Mouse (Mus musculus): ENCODE data around the gene Six3. TPM values are rescaled to one million over a fixed set of nuclear protein-coding genes. Genes with fewer than 3 reads are reported as not detected.

The Six3 gene
- total RNA-seq (2021) = under 1 TPM in 1 of 2 experiments, not detected in 1; 0.25 TPM

- DNase-seq (ENCODE audit: extremely low spot score in 1 of 2, low spot score in 1 of 2) = no peak
Observed at GRCm38 (mm10) chr17:85613266-85613860, at the start of gene Six3. TSS of gene Six3 (plus strand) at chr17:85613608.

DNA sequence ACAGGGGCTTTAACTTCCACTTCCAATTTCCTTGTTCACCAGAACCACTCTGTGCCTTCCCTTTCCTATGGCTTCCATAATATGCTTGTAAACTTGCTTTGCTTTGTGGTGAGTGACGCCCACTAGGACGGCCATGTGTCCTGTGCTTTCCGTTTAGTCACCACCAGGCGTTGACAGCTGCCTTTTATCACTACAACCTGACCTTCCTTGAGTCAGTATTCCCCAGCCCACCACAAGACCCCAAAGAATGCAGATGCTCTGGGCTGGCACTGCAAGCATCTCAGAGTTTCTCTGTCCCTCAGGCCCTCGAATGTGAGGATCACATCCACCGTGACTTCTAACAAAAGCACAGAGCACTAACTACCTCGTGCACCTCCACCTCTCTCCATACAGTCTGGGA, 49.3 kb upstream of the Six3 start:
- no peak for DNase-seq (ENCODE audit: extremely low spot score in 1 of 2, low spot score in 1 of 2)

GRCm38 (mm10) chr17:85574023-85574422, 39.4 kb upstream of the Six3 start:
- no peak for DNase-seq (ENCODE audit: extremely low spot score in 1 of 2, low spot score in 1 of 2)

DNA sequence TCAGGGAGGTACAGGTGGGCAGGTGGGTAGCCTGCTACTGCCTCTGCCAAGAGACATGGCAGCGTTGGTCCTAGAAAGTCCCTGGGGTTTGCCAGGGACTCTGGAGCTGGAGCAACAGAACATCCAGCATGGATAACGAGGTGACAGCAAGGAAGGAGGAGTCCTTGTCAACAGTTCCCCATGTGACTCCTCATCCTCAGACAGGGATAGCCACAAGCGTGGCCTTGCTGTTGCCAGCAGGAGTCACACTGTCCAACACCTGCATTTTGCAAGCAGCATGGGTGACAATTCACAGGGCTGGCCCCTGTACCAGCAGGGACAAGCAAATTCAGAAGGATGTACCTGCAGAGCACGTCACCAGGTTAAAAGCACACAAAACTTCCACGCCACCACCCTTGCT, 35.1 kb upstream of the Six3 start:
- no peak for DNase-seq (ENCODE audit: extremely low spot score in 1 of 2, low spot score in 1 of 2)

- DNase-seq (ENCODE audit: extremely low spot score in 1 of 2, low spot score in 1 of 2) = no peak
Observed at GRCm38 (mm10) chr17:85579350-85579749, 34.1 kb upstream of the Six3 start.

GRCm38 (mm10) chr17:85580221-85580620, 33.2 kb upstream of the Six3 start:
- DNase-seq (ENCODE audit: extremely low spot score in 1 of 2, low spot score in 1 of 2) = no peak

DNA sequence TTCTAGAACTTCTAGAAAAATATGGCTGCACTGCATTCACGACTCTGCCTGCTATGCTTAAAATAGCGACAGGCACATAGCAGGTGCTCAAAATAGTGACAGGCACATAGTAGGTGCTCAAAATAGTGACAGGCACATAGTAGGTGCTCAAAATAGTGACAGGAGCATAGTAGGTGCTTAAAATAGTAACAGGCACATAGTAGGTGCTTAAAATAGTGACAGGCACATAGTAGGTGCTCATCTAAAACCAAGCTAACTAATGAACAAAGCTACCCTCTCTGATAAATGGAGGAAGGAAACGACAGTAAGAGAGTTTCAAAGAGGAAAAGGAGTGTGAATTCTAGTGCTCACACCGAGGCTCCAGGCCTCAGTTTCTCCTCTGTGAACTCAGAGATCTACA, 29.2 kb upstream of the Six3 start:
- no peak for DNase-seq (ENCODE audit: extremely low spot score in 1 of 2, low spot score in 1 of 2)

DNA sequence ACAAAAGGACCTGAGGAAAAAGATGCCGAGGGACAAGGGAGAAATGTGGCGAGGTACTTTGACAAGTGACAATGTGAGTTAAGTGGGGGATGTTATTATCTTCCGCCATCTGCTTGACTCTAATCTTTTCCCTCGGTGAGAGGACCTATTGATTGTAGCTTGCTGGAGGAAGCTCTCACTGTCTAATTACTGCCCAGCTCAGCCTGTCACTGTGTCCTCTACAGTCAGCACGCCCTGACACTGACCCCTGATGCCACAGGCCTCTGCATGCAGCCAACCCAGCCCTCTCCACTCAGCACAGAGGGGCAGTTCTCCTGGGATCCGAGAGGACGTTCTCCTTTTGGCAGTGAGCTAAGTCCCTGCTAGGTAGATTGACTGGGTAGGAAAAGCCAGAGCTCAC, 28.8 kb upstream of the Six3 start:
- DNase-seq (ENCODE audit: extremely low spot score in 1 of 2, low spot score in 1 of 2) = no peak

- no peak for DNase-seq (ENCODE audit: extremely low spot score in 1 of 2, low spot score in 1 of 2)
Observed at GRCm38 (mm10) chr17:85585779-85586178, 27.6 kb upstream of the Six3 start.

GRCm38 (mm10) chr17:85591976-85592375, 21.4 kb upstream of the Six3 start:
- DNase-seq (ENCODE audit: extremely low spot score in 1 of 2, low spot score in 1 of 2) = no peak

- DNase-seq (ENCODE audit: extremely low spot score in 1 of 2, low spot score in 1 of 2) = no peak
Observed at GRCm38 (mm10) chr17:85595853-85596252, 17.6 kb upstream of the Six3 start.

DNA sequence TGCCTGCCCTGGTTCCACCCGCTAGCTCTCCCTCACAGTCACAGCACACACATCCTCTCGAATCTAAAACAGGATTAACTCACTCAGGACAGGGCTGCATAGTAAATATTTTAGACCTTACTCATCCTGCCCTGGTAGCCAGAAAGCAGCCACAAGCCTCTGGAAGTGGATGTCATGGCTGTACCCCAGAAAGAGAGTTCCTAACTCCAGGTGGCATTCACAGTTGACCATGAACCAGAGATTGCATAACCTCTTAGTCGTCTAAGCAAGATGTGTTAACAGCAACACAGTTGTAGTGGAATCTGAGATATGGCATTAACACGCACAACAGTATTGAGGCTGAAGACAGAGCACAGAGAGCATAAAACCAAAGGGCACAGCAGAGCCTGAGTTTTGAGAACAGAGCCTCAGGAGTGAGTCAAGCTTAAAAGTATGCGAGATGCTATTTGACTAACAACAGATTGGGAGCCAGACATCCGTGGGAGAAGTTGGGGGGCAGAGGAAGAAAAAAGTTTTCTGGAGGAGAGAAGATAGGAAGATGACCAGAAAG, 17.0 kb upstream of the Six3 start:
- DNase-seq (ENCODE audit: extremely low spot score in 1 of 2, low spot score in 1 of 2) = no peak

DNA sequence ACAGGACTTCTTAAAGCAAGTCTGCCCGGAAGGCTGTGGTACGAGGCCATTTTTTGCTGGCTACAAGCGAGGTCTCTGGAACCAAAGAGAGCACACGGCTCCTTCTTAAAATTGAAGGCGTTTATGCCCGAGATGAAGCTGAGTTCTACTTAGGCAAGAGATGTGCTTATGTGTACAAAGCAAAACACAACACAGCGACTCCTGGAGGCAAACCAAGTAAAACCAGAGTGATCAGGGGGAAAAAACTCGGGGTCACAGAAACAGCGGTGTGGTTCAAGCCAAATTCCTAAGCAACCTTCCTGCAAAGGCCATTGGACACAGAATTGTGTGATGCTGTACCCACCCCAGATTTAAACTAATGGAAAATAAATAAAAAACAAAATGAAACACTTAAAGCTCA, 13.9 kb upstream of the Six3 start:
- no peak for DNase-seq (ENCODE audit: extremely low spot score in 1 of 2, low spot score in 1 of 2)

DNA sequence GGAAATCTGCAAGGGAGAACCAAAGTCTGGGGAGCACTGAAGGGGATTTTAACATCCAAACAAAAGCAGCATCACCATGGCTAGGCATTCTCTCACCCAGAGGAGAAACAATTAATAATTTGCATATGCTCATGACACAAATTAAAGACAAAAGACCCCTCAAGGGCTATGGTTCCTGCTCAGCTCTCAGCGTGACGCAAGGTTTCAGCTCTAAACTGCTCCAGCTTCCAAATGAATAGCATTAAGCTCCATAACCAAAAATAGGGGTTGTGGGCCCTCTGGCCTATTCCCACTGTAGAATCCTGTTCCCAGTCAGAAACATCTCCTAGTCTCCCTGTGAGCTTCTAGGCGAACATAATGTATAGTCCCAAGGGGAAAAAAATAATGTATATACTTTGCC, 6.9 kb upstream of the Six3 start:
- DNase-seq (ENCODE audit: extremely low spot score in 1 of 2, low spot score in 1 of 2) = no peak

- DNase-seq (ENCODE audit: extremely low spot score in 1 of 2, low spot score in 1 of 2) = no peak
Observed at GRCm38 (mm10) chr17:85607556-85608365, 5.6 kb upstream of the Six3 start.

DNA sequence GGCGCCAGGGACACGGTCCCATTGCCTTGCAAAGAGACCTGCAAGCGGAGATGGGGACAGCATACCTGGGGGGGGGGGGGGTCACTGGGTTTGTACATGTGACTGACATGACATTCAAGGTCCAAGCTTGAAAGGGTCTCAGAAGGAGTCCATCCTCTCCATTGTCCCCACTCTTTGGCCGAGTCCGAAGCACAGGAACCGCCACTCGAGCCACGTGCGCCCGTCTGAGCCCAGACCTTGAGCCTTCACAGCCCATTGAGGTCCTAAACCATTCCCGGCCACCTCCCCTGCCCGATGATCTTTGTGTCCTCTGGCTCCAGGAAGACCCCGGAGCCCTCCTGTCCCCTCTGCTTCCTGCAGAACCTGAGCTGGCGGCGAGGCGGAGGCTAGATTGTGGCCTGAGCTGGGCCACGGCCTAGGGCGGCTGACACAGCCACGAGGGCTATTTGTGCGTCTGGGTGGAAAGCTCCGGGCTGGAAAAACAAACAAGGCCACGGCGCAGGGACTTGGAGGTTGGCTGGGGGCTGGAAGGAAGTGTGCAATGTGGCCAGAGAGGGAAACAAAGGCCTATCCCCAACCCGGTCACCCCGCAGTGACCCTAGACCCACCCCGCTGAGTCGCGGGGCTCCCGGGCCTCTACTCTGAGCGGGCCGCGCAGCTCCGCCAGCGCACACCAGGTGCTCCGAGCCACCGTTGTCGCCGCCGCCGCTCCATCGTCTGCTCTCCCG, 4.9 kb upstream of the Six3 start:
- DNase-seq (ENCODE audit: extremely low spot score in 1 of 2, low spot score in 1 of 2) = no peak

GRCm38 (mm10) chr17:85609094-85609425, 4.3 kb upstream of the Six3 start:
- DNase-seq (ENCODE audit: extremely low spot score in 1 of 2, low spot score in 1 of 2) = no peak

DNA sequence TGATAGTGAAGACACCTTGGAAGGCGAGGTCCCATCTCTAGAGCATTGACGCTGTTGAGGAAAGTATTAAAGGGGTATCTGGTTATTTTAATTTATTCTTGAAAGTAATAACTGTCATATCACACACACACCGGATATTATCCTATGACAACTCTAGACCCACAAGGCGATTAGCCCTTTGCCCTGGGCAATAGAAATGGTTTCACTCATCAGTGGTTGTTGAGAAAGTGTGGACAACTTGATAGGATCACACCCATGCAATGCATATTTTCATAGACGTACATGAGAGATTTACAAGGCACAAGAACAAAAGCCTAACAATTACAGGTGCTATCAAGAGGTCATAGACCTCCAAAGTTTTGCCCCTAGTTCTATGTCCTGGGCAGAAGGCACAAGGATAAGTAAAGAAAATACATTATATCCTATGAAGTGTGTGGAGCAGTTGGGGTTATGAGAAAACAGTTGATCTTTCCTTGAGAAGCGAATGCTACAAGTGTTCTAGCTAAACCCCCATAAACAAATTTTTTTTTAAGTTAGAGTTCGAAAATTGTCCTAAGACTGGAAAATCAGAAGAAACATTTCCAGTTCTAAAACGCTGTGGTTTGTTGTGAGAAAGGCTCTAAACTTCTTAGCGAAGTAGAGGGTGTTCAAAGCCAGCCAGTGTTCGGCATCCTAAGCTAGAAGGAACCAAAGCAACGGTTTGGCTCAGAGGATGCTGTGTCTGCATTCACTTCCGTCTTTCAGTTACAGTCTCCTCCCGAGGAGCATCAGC, 3.6 kb upstream of the Six3 start:
- DNase-seq (ENCODE audit: extremely low spot score in 1 of 2, low spot score in 1 of 2) = no peak

DNA sequence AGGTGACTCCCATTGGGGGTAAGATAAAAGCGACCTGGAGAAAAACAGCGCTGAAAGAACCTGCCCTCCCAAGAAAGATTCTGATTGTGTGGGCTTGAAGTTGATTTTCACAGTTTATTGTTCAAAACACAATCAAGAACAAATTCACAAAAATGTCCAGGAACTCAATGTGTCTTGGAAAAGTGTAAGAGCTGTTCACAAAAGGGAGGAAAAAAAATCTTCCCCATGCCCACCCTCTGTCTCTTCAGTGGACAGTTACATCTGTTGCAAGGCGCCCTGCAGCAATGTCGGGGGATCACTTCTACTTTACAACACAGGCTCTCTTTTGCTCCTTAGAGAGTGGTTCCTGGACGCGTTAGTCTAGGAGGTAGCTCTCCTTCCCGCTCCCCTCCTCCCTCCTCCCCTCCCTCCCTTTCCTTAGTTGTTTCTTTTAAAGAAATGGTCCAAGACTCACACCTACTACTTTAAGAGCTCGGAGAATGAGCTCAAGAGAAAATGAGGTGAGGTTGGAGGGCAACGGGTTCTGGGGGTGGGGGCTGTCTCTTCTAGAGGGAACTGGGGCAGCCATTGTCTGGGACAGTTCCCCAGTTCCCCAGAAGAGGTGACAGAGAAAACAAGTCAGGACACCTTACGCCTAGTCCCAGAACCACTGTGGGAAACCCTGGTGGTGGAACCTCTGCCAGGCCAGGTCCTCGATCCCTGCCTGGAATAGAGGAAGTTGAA, 2.9 kb upstream of the Six3 start:
- DNase-seq (ENCODE audit: extremely low spot score in 1 of 2, low spot score in 1 of 2) = no peak
